Mouse (Mus musculus) cerebellum, postnatal 36 days (tissue): ENCODE data around the gene Riox2.
"Not testable (repeated sequence)": the region's sequence is repeated elsewhere in the genome, so short reads cannot be mapped to it uniquely, and the experiment has no call there.

ENCODE experiments used
- DNase-seq, 2 experiments: peaks; one replicate each; pipeline ENCODE4 v3.0.0; 2021 to 2022; ENCODE audit warnings: mixed read lengths in 2 of 2

Gene Riox2

DNA sequence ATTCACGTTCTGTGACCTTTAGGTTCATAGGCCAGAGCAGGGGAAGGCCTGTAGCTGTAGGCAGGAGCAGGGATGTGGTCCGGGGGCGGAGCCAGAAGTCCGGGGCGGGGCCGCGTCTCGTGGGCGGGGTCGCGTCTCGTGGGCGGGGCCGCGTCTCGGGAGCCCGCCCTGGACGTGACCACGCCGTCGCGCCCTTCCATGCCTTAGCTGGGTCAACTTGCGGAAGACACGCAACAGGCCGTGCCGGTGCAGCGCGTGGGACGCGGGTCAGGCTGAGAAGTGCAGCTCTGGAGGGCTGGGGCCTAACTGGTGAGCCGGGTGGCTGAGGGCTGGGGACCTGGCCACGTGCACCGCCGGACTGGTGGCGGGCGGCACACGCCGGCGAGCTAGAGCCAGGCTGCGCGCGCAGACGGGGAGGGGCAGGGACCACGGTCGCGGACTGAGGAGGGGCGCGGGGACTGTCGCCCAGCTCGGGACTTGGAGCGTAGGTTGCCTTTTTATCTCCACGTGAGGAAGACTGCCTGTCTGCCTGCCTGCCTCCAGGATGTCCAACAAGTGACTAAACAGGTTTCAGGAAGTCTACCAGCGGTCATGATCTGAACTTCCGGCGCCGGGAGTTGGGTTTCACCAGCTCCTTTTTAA, at the start of gene Riox2:
Gene Riox2 (plus strand): TSS at position 139 of the 642 bp plus-strand sequence.
- DNase-seq, result peak; percentile 50 to 65

- DNase-seq, result no peak
Observed at GRCm38 (mm10) chr16:59427960-59428359, 43.6 kb upstream of the Riox2 start.

GRCm38 (mm10) chr16:59433181-59433580, 38.4 kb upstream of the Riox2 start:
- no peak for DNase-seq

GRCm38 (mm10) chr16:59444880-59445559, 26.6 kb upstream of the Riox2 start:
- no peak for DNase-seq

DNA sequence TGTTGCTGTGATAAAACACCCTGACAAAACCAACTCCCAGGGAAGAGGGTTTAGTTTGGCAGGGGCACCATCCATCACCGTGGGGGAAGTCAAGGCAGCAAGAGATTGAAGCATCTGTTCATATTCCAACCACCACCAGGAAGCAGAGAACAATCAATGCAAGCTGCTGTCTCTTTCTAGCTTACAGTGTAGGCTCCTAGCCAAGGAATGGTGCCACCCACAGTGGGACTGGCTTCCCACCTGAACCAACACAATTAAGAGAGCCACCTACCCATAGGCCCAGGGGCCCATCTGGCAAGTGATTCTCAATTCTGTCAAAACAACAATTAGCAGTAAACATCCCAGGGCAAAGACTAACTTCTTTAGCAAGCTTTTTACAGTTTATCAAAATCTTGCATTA, 23.4 kb upstream of the Riox2 start:
- no peak for DNase-seq

DNA sequence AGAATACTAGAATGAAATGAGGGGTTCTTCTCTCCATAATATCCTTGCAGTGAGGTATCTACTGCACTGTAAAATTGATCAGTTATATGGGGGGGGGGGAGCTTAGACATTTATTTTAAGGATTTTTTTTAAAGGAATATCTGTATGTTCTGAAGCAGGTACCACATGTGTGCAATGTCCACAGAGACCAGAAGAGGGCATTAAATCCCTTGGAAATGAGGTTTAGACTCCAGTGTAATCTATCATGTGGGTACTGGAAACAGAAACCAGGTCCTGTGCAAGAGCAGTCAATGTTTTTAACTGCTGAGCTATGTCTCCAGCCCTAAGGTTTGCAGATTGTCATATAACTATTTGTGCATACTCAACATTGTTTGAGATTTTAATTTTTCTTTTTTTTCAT, 22.5 kb upstream of the Riox2 start:
- no peak for DNase-seq

DNA sequence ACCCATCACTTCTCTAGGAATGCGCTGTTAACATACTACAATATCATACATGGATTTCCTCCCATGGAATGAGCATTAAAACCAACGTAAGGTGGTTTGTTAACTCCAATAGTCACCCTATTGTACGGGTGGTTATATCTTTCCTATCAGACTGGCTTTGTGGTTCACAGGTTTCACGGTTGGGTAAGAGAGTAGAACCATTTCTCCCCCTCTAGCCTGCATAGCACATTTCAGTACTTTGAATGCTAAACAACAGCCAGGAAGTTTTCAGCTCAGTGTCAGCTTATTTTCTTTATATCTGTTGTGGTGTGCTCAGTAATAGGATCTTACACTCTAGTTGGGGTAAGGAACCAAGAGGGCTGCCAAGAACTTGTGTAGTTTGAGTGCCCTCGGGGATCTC, 19.8 kb upstream of the Riox2 start:
- no peak for DNase-seq

GRCm38 (mm10) chr16:59459259-59459861, 12.2 kb upstream of the Riox2 start:
- DNase-seq, result not testable (repeated sequence)

- no peak for DNase-seq
Observed at GRCm38 (mm10) chr16:59463567-59463966, 8.0 kb upstream of the Riox2 start.

DNA sequence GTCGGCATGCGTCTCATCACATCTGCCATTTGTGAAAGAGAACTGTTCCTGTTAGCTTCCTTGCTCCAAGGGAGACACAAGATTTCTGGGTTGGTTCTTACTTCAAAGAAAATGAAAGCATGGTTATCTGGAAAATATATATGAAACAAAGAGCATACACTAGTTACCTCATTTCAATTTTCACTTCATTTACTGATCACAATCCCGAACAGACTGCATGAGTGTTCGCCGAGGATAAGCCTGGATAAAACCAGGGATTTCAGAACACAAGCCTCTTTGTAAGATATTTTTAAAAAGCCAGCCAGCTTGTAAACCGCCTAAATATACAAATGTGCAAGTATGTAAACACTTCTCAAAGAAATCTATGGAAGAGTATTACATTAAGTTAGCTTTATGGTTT, 7.6 kb upstream of the Riox2 start:
- no peak for DNase-seq

GRCm38 (mm10) chr16:59469846-59470245, 1.7 kb upstream of the Riox2 start:
- no peak for DNase-seq

GRCm38 (mm10) chr16:59472546-59472945, 971 bp downstream of the Riox2 start:
- no peak for DNase-seq

DNA sequence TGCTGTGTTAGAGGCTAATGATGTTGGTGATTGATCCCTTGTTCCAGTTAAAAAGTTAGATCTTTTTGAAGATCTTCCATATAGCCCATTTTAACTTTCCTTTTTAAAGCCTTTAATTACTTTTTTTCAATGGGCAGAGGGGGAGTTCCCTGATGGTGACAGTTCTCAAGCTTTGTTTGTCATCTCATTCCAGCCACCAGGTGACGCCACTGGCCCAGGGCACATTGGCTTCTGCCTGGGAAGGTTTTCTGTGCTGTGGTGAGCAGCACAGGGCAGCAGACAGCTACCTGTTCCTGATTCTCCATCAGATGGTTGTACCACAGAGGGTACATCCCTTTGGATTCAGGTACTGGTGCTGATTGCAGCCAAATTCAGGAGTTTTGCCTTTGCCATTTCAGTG, 3.2 kb downstream of the Riox2 start:
- DNase-seq, result peak; percentile 37 to 40

- DNase-seq, result no peak
Observed at GRCm38 (mm10) chr16:59477955-59478354, 6.4 kb downstream of the Riox2 start.

DNA sequence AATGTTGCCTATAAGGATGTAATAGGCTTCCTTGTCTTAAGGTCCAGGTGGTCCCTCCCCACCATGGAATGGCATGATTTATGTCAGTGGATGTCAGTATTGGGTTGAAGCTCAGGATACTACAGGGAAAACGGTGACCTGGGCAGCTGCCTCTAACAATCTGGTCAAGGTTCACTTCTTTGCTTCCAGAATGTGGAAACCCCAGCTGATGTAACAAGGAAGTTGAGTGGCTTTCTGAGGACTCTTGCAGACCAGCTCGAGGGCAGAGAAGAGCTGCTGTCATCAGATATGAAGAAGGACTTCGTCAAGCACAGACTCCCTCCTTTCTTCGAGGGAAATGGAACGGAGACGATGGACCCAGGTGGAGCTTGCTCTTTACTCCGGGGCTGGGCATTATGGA, 15.7 kb downstream of the Riox2 start:
- no peak for DNase-seq

GRCm38 (mm10) chr16:59487975-59488548, 16.5 kb downstream of the Riox2 start:
- DNase-seq, result no peak

GRCm38 (mm10) chr16:59493199-59493598, 21.6 kb downstream of the Riox2 start:
- no peak for DNase-seq

DNA sequence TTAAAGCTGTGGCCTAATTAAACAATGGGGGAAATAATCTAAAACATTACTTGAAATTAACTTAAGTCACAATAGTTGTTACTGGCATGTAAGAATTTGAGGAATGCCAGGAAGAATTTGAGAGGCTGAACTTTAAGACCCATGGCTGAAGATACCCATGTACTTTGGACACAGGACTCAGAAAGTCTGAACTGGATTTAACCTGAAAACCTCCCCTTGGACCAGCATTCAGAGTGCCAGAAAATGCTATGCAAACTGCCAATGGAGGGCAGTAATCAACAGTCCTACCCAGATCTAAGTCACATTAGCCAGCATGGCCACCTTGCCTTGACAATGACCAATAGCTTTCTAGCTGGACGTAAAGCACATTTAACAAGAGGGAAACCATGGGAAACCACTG, 26.4 kb downstream of the Riox2 start:
- no peak for DNase-seq

- DNase-seq, result no peak
Observed at GRCm38 (mm10) chr16:59499180-59499579, 27.6 kb downstream of the Riox2 start.

DNA sequence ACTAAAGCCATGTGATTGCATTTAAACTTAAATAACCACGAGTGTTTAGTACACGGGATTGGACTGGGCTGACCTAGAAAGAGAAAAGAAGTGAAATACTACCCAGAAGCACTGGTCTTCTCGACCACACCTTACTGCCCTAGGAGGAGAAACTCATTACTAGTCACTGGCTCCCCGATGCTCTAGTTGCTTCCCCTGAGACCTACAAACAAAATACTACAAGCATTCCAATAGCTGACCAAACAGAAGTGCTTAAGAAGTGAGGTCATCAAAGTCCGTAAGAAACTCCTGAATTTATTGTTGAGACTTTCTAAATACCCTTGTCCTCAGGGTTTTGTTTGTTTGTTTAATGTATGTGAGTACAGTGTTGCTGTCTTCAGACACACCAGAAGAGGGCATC, 38.3 kb downstream of the Riox2 start:
- no peak for DNase-seq

GRCm38 (mm10) chr16:59515169-59515568, 43.6 kb downstream of the Riox2 start:
- no peak for DNase-seq

GRCm38 (mm10) chr16:59516965-59517364, 45.4 kb downstream of the Riox2 start:
- no peak for DNase-seq

GRCm38 (mm10) chr16:59517447-59518219, 46.1 kb downstream of the Riox2 start:
- DNase-seq, result no peak
